Mouse (Mus musculus) stomach, postnatal 0 days (tissue): Measurements from ENCODE around the gene Unc13a.

ENCODE experiments used
- CTCF ChIP-seq: IDR thresholded peaks from 2 replicates; pipeline ENCODE4 v1.5.1; 2016; ENCODE audit warnings: antibody characterized with exemption, low read depth, mild to moderate bottlenecking, moderate library complexity
- EP300 ChIP-seq: optimal IDR thresholded peaks from 2 replicates; pipeline ENCODE3; 2016; ENCODE audit warnings: antibody characterized with exemption

DNA sequence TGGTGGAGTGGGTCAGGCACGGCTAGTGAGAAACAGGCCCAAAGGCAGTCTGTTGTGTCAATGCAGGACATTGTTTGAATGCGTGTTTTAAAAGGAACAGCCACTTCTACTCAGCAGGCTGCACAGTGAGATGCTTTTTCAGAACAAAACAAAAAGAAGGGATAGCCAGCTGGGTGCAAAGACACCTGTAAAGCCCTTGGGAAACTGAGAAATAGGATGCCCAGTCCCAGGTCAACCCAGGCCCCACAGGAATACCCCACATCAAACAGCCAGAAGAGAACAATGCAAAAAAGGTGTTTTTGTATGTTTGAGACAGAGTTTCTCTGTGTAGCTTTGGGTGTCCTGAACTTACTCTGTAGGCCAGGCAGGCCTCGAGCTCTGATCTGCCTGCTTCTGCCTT lies 82.8 kb downstream of the Unc13a start:
- TF ChIP-seq EP300 (no peak), CTCF (no peak)
